Mouse (Mus musculus) inflammation-experienced regulatory T-cells (primary cell): ENCODE results near the gene BB287469. TPM values are rescaled to one million over a fixed set of nuclear protein-coding genes. Genes with fewer than 3 reads are reported as not detected.

Source experiments
- polyA plus RNA-seq, 2 experiments: library from polyadenylated mRNA; unstranded; fragments of 100-300 nt; shearing (Covaris generic); gene quantifications; one replicate each; pipeline ENCODE4 v1.2.1; 2017

BB287469 gene
- 1 to 10 TPM in 1 of 2 experiments, not detected in 1; 1.4 TPM for polyA plus RNA-seq

DNA sequence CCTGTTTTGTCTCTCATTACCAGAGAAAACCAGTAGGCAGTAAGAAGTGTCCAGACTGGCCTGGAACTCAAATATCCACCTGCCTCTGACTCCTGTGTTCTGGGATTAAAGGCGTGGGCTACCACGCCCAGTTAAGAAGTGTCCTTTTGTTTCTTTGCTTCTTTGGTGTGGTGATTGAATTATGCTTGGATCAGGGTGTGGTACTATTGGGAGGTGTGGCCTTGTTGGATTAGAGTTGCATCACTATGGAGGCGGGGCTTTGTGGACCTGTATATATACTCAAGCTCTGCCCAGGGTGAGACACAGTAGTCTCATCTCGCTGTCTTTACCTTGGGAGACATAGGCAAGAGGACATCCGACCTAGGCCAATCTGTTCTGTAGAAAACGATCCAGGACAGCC lies at the start of gene BB287469:
Gene BB287469, plus strand, starts transcription at position 301 of the 400 bp plus-strand sequence.

DNA sequence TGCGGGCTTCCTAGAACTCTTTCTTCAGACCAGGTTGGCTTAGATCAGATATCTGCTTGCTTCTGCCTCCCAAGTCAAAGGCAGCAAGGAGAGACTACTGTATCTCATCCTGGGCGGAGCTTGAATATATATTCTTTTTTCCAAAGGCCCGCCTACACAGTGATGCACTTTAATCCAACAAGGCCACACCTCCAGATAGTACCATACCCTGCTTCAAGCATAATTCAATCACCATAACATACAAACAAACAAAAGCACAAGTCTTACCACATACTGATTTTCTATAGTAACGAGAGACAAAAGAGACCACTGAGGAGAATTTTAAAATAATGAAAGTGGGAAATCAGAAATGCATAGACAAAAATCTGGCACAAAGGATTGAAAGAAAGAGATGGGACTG lies 40.7 kb upstream of the BB287469 start, which contains the start of gene Gm21319:
Gene Gm21319, minus strand, starts transcription at position 101 of the 400 bp plus-strand sequence.

DNA sequence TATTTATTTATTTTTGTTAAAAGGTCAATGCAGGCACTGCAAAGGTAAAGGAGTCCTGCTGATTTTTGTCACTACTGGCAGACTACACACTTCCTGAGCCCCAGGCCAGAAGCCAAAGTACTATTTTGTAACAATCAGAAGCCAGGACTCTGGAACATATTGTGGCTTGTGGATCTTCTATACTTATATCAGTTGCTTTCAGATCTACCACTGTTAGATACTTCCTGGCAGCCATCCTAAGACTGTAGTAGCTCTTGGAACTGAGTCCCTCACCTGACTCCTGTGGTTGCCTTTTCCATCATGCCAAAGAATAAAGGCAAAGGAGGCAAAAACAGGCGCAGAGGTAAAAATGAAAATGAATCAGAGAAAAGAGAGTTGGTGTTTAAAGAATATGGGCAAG lies 21.2 kb upstream of the BB287469 start, which contains the start of gene Gm21936:
Gene Gm21936, plus strand, starts transcription at position 301 of the 400 bp plus-strand sequence.

DNA sequence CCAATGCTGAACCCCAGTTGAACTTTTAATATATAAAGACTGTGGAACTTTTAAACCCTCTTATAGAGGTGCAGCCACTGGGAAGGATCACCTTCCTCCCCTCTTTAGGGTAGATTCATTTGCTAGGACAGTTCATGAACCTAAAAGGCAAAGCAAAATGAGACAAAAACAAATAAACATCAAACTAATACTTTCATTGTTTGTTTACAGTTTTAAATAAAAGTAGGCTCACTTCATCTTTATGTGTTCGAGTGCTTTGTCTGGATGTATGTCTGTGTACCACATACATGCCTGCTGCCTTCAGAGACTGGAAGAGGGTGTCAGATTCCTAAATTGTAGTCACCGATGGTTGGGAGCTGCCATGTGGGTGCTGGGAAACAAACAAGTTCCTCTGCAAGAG lies 25.9 kb downstream of the BB287469 start, which contains the start of gene Gm2001:
Gene Gm2001, minus strand, starts transcription at position 101 of the 400 bp plus-strand sequence.

Other genes starting within 250 kb of the BB287469 start
- under 1 TPM in 1 of 2 experiments, not detected in 1; 0.71 TPM for gene Oog1, start 213.9 kb upstream of the BB287469 start, polyA plus RNA-seq
- under 1 TPM in 1 of 2 experiments, not detected in 1; 0.66 TPM for gene Gm4027, start 197.7 kb upstream of the BB287469 start, polyA plus RNA-seq
- gene Gm16381, start 172.0 kb upstream of the BB287469 start, polyA plus RNA-seq: under 1 TPM in 1 of 2 experiments, not detected in 1; 0.99 TPM
- gene Gm21319, start 40.8 kb upstream of the BB287469 start, polyA plus RNA-seq: under 1 TPM; 0.08 to 0.39 TPM
- not detected for gene Gm21936, start 21.1 kb upstream of the BB287469 start, polyA plus RNA-seq
- gene Gm2001, start 25.8 kb downstream of the BB287469 start, polyA plus RNA-seq: under 1 TPM in 1 of 2 experiments, not detected in 1; 0.99 TPM
- under 1 TPM; 0.13 to 0.22 TPM for gene Gm2016, start 57.5 kb downstream of the BB287469 start, polyA plus RNA-seq
- gene Gm2022, start 78.8 kb downstream of the BB287469 start, polyA plus RNA-seq: not detected
- gene Gm2035, start 103.3 kb downstream of the BB287469 start, polyA plus RNA-seq: not detected
- 1 to 10 TPM in 1 of 2 experiments, not detected in 1; 2.1 TPM for gene Gm2042, start 137.5 kb downstream of the BB287469 start, polyA plus RNA-seq
- gene Gm2075, start 195.3 kb downstream of the BB287469 start, polyA plus RNA-seq: not detected
- gene Gm6803, start 202.2 kb downstream of the BB287469 start, polyA plus RNA-seq: not detected
- gene Gm2056, start 210.4 kb downstream of the BB287469 start, polyA plus RNA-seq: not detected